In genomic region chrX:143654308-143655176, GRCm38 (mm10) we compare ENCODE assay signal across 18 mouse cellular contexts.
A peak's percentile ranks its signal among the peaks of the same experiment; 100 is the strongest.
DNase-seq lines count a peak whose midpoint lies in the region; ATAC-seq and TF ChIP-seq lines count a peak whose summit lies in the region.
"Had no signal": no experiment of that assay in that cellular context is flagged by ENCODE, and none has a peak within 500 bp of the region (broad histone marks: within the 10 kb centered on the region; RNA-seq: fewer than 3 reads in every experiment).

No protein-coding gene starts in this region.

- no peak overlapping the region for H3K4me2 ChIP-seq in midbrain, postnatal 0 days (ENCODE audit: low read depth, low read length, poor library complexity, severe bottlenecking)
- peak overlapping the region; percentile 5; the same call in 1 of the 2 replicates for H3K4me2 ChIP-seq in forebrain, embryonic 11.5 days (ENCODE audit: low read depth, low read length, severe bottlenecking)
- no peak overlapping the region for H3K4me2 ChIP-seq in midbrain, embryonic 11.5 days
- H3K4me2 ChIP-seq: limb, embryonic 13.5 days; stomach, embryonic 15.5 days had no signal

- DNase-seq in midbrain, embryonic 10.5 days (ENCODE audit: low spot score): peak; percentile 55
- no peak for DNase-seq in midbrain, postnatal 0 days (ENCODE audit: low spot score)
- DNase-seq in forebrain, embryonic 11.5 days (ENCODE audit: low spot score): peak; percentile 73
- peak; percentile 93 for DNase-seq in midbrain, embryonic 11.5 days (ENCODE audit: low spot score, missing footprints)
- no peak for DNase-seq in cerebellum, adult 9-10 months
- DNase-seq in adrenal gland, adult 2 months: no peak
- no peak for DNase-seq in layer of hippocampus, postnatal 10 days (ENCODE audit: low spot score in 2 of 2)
- no peak for DNase-seq in adipocyte (ENCODE audit: low spot score)
- DNase-seq: adrenal gland, postnatal 14 days; cerebellum, postnatal 25 days; gastrocnemius, postnatal 10 days; kidney, adult 9 months; liver, postnatal 0 days; lung, postnatal 36 days had no signal

- 0 out of 2 replicates have a peak overlapping the region, but pooled peaks have one; percentile 42 for H3K27ac ChIP-seq in midbrain, embryonic 10.5 days (replicated peaks)
- no peak overlapping the region for H3K27ac ChIP-seq in midbrain, postnatal 0 days (ENCODE audit: low read depth, low read length)
- peak overlapping the region; percentile 71 for H3K27ac ChIP-seq in forebrain, embryonic 11.5 days (ENCODE audit: low read depth, low read length)
- H3K27ac ChIP-seq in midbrain, embryonic 11.5 days (ENCODE audit: low read depth, low read length): peak overlapping the region; percentile 64; the same call in 1 of the 2 replicates
- H3K27ac ChIP-seq: heart, embryonic 10.5 days; left cerebral cortex, adult 2 months; limb, embryonic 13.5 days; stomach, embryonic 15.5 days had no signal

- H3K9ac ChIP-seq in midbrain, postnatal 0 days (replicated peaks; ENCODE audit: low read length, poor library complexity, severe bottlenecking): no peak overlapping the region
- no peak overlapping the region for H3K9ac ChIP-seq in forebrain, embryonic 11.5 days (ENCODE audit: low read length)
- no peak overlapping the region for H3K9ac ChIP-seq in midbrain, embryonic 11.5 days (ENCODE audit: low read length)
- H3K9ac ChIP-seq: limb, embryonic 13.5 days; liver, postnatal 0 days; stomach, embryonic 15.5 days had no signal

- H3K36me3 ChIP-seq in midbrain, embryonic 10.5 days: no peaks in the 10 kb centered on the region
- no peaks in the 10 kb centered on the region for H3K36me3 ChIP-seq in midbrain, postnatal 0 days (ENCODE audit: insufficient read depth, low read length)
- no peaks in the 10 kb centered on the region for H3K36me3 ChIP-seq in forebrain, embryonic 11.5 days (ENCODE audit: control insufficient read depth, insufficient read depth, low read length)
- no peaks in the 10 kb centered on the region for H3K36me3 ChIP-seq in midbrain, embryonic 11.5 days (ENCODE audit: control insufficient read depth, insufficient read depth, low read length)
- H3K36me3 ChIP-seq: heart, embryonic 10.5 days; limb, embryonic 13.5 days; stomach, embryonic 15.5 days had no signal

- no peak overlapping the region for H3K4me3 ChIP-seq in midbrain, embryonic 10.5 days
- no peak overlapping the region for H3K4me3 ChIP-seq in midbrain, postnatal 0 days (ENCODE audit: low read depth, low read length)
- H3K4me3 ChIP-seq in forebrain, embryonic 11.5 days (ENCODE audit: low read depth, low read length): no peak overlapping the region
- no peak overlapping the region for H3K4me3 ChIP-seq in midbrain, embryonic 11.5 days (ENCODE audit: low read depth, low read length)
- H3K4me3 ChIP-seq: heart, embryonic 10.5 days; left cerebral cortex, adult 2 months; limb, embryonic 13.5 days; stomach, embryonic 15.5 days had no signal

- peaks cover 17% of the 10 kb centered on the region for H3K4me1 ChIP-seq in midbrain, embryonic 10.5 days
- no peaks in the 10 kb centered on the region for H3K4me1 ChIP-seq in midbrain, postnatal 0 days (ENCODE audit: insufficient read depth, low read length)
- H3K4me1 ChIP-seq in forebrain, embryonic 11.5 days (replicated peaks; ENCODE audit: control insufficient read depth, insufficient read depth, low read length): no peaks in the 10 kb centered on the region
- H3K4me1 ChIP-seq in midbrain, embryonic 11.5 days (ENCODE audit: control insufficient read depth, insufficient read depth, low read length): peaks cover 4% of the 10 kb centered on the region; the same call in 1 of the 2 replicates
- H3K4me1 ChIP-seq: heart, embryonic 10.5 days; limb, embryonic 13.5 days; stomach, embryonic 15.5 days had no signal

- H3K27me3 ChIP-seq in midbrain, embryonic 10.5 days (ENCODE audit: low read depth, poor library complexity, severe bottlenecking): peaks cover 100% of the 10 kb centered on the region
- H3K27me3 ChIP-seq in midbrain, postnatal 0 days (ENCODE audit: insufficient read depth, low read length): no peaks in the 10 kb centered on the region; the same call in 1 of the 2 replicates
- peaks cover 5% of the 10 kb centered on the region; the same call in 1 of the 2 replicates for H3K27me3 ChIP-seq in forebrain, embryonic 11.5 days (ENCODE audit: control insufficient read depth, insufficient read depth, low read length)
- peaks cover 75% of the 10 kb centered on the region for H3K27me3 ChIP-seq in midbrain, embryonic 11.5 days (ENCODE audit: control insufficient read depth, insufficient read depth, low read length)
- H3K27me3 ChIP-seq: stomach, embryonic 15.5 days had no signal

- TF ChIP-seq CTCF in midbrain, postnatal 0 days (IDR thresholded peaks at IDR 0.05): no peak

- H3K9me3 ChIP-seq in midbrain, embryonic 10.5 days (replicated peaks): no peaks in the 10 kb centered on the region
- no peaks in the 10 kb centered on the region for H3K9me3 ChIP-seq in midbrain, postnatal 0 days (ENCODE audit: low read length)
- no peaks in the 10 kb centered on the region for H3K9me3 ChIP-seq in forebrain, embryonic 11.5 days (ENCODE audit: control insufficient read depth, low read length)
- H3K9me3 ChIP-seq in midbrain, embryonic 11.5 days (ENCODE audit: control insufficient read depth, low read length): no peaks in the 10 kb centered on the region
- H3K9me3 ChIP-seq: heart, embryonic 10.5 days; limb, embryonic 13.5 days; stomach, embryonic 15.5 days had no signal

- no peak for ATAC-seq in midbrain, postnatal 0 days (ENCODE audit: low FRiP score)
- peak; percentile 94 for ATAC-seq in forebrain, embryonic 11.5 days (replicated peaks; ENCODE audit: low FRiP score)
- peak; percentile 94 for ATAC-seq in midbrain, embryonic 11.5 days (ENCODE audit: low FRiP score)
- ATAC-seq: liver, postnatal 0 days had no signal

- WGBS in midbrain, embryonic 10.5 days: 31% methylated on average over 9 of the region's 9 CpGs
- 24% methylated on average over 9 of the region's 9 CpGs for WGBS in midbrain, postnatal 0 days
- 24% methylated on average over 9 of the region's 9 CpGs for WGBS in forebrain, embryonic 11.5 days
- WGBS in midbrain, embryonic 11.5 days: 29% methylated on average over 9 of the region's 9 CpGs

Comparison
In these comparisons a context has a peak if more than half of its experiments do, and no peak if none do; other contexts are left out.
1. DNase-seq: peak in midbrain, embryonic 10.5 days (single experiment), forebrain, embryonic 11.5 days (single experiment) and midbrain, embryonic 11.5 days (single experiment); none in midbrain, postnatal 0 days (single experiment), cerebellum, adult 9-10 months (single experiment), adrenal gland, adult 2 months (single experiment), layer of hippocampus, postnatal 10 days (0 of 2) and adipocyte (single experiment).